Mouse (Mus musculus) common myeloid progenitor, adult 5-6 weeks (primary cell): ENCODE results near the gene Tex46. TPM values are rescaled to one million over a fixed set of nuclear protein-coding genes. Genes with fewer than 3 reads are reported as not detected.

Experiments
- ATAC-seq: replicated peaks from 2 replicates; pipeline ENCODE4 v1.8.0; 2016; ENCODE audit warnings: low read depth, mild to moderate bottlenecking, moderate TSS enrichment, inconsistent platforms; ENCODE audit not compliant: poor library complexity, severe bottlenecking
- total RNA-seq: library from RNA; stranded (forward); fragments of 200-1000, 187-1606 nt; gene quantifications from 2 replicates; pipeline ENCODE4 v1.2.3, GENCODE M21; 2017

The Tex46 gene
- total RNA-seq, 1 experiment from 2014 or later, result not detected

DNA sequence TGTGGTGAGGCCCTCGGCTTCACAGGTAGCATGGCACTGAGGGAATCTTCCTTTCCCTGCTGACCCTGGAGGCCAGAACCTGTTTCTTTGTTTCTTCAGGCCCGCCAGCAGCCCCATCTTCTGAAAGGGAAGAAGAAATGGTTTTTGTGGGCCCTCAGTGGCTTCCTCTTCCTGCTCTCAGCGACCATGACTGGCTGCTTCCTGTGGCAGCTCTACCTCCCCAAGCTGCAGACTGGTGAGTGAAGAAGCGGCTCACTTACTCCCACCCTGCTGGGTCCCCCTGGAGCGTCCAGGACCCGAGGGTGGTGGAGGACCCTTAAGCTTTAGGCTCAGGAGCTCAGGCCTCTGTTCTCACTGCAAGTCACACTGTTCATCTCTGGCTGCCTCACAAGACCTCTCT, 16.4 kb downstream of the Tex46 start:
- peak; percentile 90 for ATAC-seq

DNA sequence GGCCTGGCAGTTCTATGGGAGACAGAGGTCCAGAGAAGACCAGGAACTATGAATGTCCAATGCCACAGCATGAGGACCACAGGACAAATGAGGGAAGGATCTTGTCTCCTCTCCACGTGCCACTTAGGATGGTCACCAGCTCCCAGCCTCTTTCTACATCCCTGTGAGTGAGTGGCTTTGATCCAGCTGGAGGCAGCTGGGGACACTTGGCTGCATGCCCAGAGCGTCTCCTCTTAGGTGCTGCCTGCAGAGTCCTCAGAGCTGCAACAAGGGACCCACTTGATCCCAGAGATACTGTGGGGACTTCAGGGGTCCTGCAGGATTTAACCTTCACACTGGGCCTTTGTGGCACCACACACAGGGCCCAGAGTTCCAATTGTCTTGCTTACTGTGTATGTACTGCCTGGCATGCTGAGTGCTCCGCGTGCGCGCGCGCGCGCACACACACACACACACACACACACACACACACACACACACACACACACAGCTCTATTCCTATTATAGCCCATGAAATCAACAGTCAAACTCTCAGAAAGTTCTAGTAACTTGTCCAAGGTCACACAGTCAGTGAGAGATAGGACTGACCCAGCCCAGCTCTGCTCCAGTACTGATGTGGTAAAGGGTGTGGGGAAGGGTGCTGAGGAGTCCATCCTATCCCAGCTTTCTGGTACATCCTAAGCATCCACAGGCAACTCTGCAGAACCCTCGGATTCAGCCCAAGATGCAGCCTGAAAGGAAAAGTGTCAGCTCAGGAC, 21.2 kb downstream of the Tex46 start:
- no peak for ATAC-seq

DNA sequence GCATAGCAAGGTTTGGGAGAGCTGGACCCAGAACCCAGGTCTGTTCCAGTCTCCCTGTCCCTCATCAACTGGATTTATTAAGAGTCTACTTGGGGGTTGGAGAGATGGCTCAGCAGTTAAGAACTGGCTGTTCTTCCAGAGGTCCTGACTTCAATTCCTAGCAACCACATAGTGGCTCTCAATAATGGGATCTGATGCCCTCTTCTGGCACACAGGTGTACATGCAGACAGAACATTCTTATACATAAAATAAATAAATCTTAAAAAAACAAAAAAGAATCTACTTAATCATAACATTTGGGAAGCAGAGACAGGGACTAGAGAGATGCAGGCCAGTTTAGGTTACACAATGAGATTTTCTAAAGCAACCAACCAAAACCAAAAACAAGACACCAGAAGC, 25.8 kb downstream of the Tex46 start:
- ATAC-seq, result no peak

DNA sequence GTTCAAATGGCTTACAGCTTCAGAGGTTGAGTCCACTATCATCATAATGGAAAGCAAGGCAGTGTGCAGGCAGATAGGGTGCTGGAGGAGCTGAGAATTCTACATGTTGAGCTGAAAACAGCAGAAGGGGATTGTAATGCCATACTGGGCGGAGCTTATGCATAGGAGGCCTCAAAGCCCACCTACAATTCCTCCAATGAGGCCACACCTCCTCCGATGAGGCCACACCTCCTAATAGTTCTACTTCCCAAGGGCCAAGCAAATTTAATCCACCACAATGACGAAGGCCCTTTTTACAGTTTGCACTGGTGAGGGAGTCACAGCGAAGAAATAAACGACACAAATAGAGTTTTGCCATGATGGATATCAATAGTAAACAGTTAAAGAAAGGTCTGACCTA, 26.3 kb downstream of the Tex46 start:
- ATAC-seq, result no peak

DNA sequence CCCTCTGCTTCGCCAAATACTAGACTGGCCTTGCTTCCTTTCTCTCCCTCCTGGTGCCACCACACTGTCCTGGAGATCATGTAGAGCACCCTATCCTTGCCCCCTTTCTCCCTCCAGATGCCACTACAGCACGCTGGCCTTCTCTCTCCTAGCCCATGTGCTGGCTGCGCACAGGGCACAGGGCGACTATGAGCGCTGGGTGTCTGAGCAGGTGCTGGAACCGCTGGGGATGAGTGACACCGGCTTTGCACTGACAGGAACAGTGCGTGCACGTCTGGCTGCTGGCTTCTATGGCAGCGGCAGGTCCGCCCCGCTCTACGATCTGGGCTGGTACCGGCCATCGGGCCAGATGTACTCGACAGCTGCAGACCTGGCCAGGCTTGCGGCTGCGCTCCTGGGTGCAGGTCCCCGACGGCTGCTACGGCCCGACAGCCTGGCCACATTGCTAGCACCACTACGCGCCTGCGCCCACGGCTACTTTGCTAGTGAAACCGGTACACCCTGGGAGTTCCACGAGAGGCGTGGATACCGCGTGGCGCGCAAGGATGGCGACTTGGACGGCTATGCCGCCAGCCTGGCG, 26.8 kb downstream of the Tex46 start:
- ATAC-seq, result no peak

DNA sequence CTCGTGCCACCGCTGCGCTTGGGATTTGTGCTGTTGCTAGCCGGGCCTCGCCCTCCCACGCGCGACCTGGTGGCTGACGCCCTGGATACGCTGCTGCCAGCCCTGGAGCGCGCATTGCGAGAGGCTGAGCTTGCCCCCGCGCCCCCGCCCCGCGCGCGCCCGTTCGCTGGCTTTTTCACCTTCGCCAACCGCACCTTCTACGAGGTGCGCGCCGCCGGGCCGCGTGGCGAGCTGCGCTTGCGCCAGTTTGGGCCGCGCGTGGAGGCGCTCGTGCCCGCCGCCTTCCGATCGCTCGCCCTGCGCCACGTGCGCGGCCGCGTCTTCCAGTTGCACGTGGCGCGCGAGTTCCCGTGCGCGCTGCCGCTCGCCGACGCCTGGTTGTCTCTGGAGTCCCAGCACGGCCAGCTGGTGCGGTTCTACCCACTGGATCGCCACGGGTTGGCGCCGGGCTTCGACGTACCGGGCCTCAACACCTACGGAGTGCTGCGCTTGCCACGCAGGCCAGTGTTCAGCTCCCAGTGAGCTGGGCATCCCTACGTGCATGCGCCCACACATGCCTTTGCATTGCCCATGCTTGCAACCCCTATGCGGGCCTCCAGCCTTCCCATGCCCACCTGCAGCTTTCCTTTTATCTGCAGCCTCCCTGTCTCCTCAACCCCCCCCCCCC, 27.5 kb downstream of the Tex46 start:
- 0 out of 2 replicates have a peak, but pooled peaks have one; percentile 15 for ATAC-seq

DNA sequence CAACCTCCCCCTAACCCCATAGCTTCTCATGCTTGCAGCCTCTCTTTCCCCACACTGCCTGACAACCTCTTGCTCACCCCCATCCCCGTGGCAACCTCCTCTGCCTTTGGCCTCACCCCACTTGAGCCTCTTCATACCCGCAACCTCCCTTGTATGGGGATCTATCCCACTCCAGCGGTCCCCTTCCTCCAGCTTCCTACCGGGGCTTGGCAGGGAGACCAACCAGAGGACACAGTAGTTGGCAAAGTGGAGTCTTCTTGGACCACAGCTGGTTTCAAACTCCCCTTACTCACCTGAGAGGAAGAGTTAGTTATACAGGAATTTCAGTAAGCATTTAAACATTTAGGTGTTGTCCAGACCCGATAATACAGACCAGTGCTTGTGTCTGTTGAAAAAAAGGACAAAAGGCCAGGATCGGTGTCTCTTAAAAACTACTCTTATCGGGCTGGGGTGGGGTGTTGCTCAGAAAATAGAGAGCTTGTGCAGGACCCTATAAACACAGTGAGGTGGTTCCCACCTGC, 28.1 kb downstream of the Tex46 start:
- no peak for ATAC-seq

DNA sequence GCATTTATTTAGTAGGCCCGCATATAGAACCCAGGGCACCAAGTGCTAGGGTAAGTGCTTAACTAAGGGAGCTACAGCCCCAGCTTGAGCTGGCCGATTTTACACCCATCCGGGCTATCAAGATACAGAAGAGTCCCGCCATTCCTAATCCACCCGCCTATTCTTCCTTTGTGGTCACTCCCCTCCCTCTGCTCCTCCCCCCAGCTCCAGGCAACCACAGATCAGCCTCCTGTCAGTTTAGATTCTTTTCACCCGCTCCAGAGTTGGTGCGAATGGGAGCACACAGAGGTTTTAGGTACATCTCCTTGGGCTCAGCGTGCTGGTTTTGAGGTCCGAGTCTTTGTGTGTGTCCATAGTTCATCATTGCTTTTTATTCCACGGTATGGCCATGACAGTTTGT, 28.7 kb downstream of the Tex46 start:
- peak; percentile 81 for ATAC-seq

DNA sequence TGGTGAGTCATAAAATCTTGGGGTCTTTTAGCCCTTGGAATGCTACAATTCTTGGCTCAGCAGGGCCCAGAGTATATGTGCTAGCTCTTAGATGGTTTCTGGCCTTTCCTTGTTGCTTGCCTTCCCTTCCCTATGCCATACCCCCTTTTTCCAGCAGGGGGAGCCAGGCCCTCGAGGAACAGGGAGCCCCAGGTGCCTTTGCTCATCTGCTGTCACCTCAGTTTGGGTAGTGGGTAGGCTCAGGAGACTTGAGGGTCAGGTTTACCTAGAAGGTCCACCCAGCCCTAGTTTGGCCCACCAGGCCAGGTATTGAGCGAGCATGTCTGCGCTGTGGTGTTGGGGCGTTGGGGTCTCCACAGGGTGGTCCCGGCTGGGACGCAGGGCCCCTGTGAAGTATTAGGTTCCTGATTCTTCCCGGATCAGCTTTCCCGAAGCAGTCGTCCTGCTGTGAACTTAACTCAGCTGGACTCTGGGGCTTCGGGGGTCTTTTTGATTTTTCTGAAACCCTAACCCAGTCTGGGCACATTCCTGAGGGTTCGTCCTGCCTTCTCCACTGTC, 38.8 kb downstream of the Tex46 start:
- ATAC-seq, result peak; percentile 55

DNA sequence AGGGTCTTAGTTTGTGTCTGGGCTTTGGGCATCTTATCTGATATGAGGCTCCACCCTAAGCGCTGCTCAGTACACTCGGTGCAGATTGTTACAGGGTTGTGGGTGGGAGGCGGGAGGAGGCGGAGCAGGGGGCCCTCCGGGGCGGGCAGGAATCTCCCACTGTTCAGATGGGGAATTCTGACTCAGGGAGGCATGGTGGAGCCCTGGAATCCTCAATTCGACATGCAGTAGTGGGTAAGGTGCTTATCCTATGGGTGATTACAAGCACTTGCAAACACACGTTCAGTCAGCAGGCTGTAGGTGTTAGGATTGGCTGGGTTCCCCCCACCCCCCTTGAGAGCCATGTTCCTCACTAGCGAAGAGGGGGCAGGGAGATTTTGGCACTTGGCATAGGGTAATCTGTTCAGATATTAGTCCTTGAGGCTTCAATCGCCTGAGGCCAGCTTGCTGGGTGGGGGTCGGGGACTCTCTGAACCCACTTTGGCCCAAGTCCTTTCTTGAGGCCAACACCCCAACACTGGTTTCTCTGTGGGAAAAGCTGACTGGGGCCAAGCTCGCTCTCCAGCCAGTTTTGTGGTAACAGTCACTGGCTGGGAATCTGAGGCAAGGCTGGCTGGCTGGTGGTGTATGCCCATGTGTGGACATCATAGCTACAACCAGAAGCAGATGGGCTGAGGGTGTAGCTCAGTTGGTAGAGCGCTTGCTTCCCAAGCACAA, 39.4 kb downstream of the Tex46 start:
- no peak for ATAC-seq

DNA sequence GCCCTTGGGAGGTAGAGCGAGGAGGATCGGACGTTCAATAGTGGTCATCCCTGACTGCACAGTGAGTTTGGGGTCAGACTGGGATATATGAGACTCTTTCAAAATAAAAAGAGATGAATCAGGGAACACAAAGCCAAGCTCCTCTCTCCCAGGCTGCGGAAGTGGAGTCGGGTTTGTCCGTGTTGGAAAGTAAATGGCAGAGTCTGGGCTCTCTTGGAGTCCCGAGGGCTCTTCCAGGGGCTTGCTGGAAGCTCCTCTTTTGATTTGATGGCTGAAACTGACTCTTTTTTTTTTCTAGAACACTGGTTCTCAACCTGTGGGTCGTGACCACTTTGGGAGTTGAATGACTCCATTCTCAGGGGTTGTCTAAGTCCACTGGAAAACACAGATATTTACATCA, 40.0 kb downstream of the Tex46 start:
- no peak for ATAC-seq

DNA sequence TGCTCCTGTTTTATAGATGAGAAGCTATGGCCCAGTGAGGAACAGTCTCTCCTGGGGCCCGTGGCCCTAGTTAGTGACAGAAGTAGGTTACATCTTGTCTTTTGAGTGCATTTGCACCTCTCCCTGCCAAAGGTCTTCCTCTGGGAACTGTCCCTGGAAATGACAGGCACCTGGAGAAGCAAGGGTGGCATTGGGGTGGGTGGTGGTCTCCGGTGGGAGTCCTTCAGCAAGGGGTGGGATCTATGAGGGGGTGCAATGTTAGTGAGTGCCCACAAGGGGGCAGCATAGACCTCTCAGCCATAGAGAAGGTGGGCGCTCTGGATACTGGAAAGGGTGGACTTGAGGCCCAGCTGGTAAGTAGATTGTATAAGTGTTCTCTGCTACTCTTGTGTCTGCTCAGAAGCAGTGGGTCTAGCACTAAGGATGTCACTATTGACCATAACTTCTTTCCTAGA, 41.1 kb downstream of the Tex46 start:
- ATAC-seq, result peak; percentile 31

DNA sequence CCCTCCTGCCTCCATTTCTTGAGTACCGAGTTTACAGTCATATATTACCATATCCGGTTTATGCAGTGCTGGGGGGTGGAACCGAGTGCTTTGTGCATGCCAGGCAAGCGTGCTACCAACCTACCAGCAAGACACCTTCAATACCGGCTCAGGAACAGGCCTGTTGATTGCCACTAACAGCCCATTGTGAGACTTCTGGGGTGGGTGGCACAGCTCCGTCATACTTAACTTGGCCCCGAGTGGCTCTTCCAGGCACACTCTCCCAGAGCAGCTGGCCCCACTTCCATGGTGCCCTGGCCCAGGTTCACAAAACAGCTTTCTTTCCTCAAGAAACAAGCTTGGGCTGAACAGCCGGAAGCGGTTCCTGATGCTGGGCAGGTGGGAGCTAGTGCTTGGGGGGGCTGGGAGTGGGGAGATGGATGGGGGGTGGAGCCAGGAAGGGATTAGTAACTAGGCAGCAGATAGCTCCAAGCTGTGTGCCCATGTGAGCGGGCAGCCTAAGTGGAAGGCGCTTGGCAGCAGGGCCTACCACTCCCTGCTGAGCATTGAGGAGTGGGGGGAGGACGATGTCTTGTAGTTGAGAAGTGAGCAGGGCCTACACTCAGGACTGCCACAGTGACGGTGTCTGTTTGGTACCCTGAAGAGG, 41.8 kb downstream of the Tex46 start:
- ATAC-seq, result no peak

DNA sequence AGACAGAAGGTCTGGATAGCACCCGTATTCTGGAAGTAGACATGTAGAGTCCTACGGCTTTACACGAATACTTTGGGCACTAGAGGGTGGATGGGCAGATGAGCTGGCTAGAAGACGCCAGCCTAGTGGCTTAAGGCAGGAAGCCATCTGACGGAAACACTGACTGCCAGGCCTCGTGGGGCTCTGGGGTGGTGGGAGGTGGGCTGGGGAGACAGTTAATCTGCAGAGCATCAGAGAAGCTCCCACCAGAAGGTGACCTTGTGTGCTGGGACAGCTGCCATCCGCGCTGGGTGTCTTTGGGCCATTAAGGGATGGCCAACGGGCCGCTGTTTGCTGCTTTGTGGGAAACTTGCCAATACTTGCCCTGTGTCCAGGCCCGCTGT, 42.3 kb downstream of the Tex46 start:
- ATAC-seq, result peak; percentile 12; the same call in 1 of the 2 replicates

DNA sequence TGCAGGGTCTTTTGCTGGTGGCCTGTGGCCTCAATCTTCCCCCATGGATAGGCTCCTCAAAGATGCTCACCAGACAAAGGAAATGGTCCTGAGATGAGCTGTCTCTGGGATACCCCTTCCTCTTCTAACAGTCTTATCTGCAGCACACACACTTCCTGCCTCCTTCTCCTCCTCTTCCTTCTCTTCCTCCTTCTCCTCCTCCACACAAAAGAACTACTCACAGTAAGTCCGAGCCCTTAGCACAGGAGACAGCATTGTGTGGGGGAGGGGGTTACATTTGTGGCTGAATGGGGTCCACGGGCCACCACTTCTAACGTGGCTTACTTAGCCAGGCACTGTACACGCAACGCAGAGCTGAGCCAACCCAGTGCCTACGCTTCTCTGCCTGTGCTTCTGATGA, 42.8 kb downstream of the Tex46 start:
- ATAC-seq, result peak; percentile 65

DNA sequence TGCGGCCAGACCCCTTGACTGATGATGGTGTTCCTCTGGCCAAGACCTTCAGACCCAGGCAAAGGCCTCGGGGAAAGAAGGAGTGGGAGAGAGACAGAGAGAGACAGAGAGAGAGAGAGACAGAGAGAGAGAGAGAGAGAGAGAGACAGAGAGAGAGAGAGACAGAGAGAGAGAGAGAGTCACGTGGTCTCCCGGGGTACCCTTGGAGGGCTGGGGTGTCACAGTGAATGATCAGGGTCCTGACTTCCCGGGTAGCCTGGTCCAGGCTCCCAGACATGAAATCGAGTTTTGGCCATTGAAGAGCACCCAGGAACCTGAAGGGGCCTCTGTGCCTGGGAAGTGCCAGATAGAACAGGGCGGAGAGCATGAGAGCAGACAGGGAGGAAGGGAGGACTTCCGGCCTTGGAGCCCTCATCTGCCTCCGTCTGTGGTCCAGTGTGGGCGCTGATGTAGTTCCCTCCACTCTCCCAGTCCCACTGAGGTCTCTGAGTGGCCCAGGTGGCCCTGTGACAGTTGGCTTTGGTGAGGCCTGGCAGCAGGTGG, 43.5 kb downstream of the Tex46 start:
- 0 out of 2 replicates have a peak, but pooled peaks have one; percentile 10 for ATAC-seq

DNA sequence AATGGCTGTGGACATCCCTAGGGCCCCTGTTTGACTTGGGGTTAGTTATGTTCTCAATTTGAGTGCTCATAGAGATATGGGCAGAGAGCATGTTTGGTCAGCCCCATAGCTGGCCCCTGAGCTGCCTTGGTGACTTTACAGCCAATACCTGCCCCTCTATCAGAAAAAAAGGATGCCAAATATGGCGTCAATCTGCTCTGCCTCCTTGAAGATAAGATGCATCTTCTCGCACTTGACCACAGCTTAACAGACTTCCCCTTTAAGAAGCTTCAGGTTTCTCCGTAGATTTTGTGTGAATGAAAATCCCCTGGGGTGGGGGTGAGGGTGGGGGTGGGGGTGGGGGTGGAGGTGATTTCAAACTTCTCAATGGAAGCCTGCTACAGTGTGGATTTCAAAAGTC, 47.7 kb downstream of the Tex46 start:
- 0 out of 2 replicates have a peak, but pooled peaks have one; percentile 4 for ATAC-seq
